Mouse (Mus musculus) heart, postnatal 14 days (tissue): ENCODE measurements at regions not wholly inside any gene's neighbourhood (a gene's known extent, or its start where the extent isn't known, plus 50 kb on each side); places are given as distances from the start of the nearest gene placed in this dataset.

Experiments
- DNase-seq, 2 experiments: peaks; one replicate each; pipeline ENCODE4 v3.0.0; 2021 to 2022
- intact Hi-C: fragments of 180-260 bp; cut with DNase I; formaldehyde crosslinking; loops from one replicate; pipeline ENCODE4 v1.15.1; 2025

- no peak for DNase-seq
- intact Hi-C loops: no loop called here
Observed at GRCm38 (mm10) chr8:26226612-26227528, 107.5 kb downstream of the Gm45692 start.

- no peak for DNase-seq
- intact Hi-C loops: no loop called here
Observed at GRCm38 (mm10) chr8:26227529-26227895, 108.2 kb downstream of the Gm45692 start.

- no peak for DNase-seq
- intact Hi-C loops: no loop called here
Observed at GRCm38 (mm10) chr8:26229548-26229947, 110.2 kb downstream of the Gm45692 start.

- intact Hi-C loops: no loop called here
- DNase-seq: no peak
Observed at GRCm38 (mm10) chr8:26239075-26239474, 119.7 kb downstream of the Gm45692 start.

- intact Hi-C loops: no loop called here
- no peak for DNase-seq
Observed at GRCm38 (mm10) chr8:26239604-26240003, 120.3 kb downstream of the Gm45692 start.

GRCm38 (mm10) chr8:26243743-26244142 lies 124.4 kb downstream of the Gm45692 start:
- intact Hi-C loops: no loop called here
- DNase-seq: no peak

GRCm38 (mm10) chr8:26244308-26244707 lies 125.0 kb downstream of the Gm45692 start:
- intact Hi-C loops: no loop called here
- DNase-seq: no peak

GRCm38 (mm10) chr8:26255191-26255669 lies 135.9 kb downstream of the Gm45692 start:
- no peak for DNase-seq
- intact Hi-C loops: no loop called here

GRCm38 (mm10) chr8:26260294-26260693 lies 141.0 kb downstream of the Gm45692 start:
- no peak for DNase-seq
- intact Hi-C loops: no loop called here

GRCm38 (mm10) chr8:26262536-26262935 lies 143.2 kb downstream of the Gm45692 start:
- no peak for DNase-seq
- intact Hi-C loops: no loop called here

GRCm38 (mm10) chr8:26264869-26265321 lies 145.6 kb downstream of the Gm45692 start:
- DNase-seq: no peak
- intact Hi-C loops: no loop called here

GRCm38 (mm10) chr8:26265366-26265765 lies 146.0 kb downstream of the Gm45692 start:
- intact Hi-C loops: no loop called here

GRCm38 (mm10) chr8:26266384-26266783 lies 147.1 kb downstream of the Gm45692 start:
- intact Hi-C loops: no loop called here
- no peak for DNase-seq

More at GRCm38 (mm10) chr8:26265366-26265765, 146.0 kb downstream of the Gm45692 start:
- DNase-seq: no peak

- no peak for DNase-seq
- intact Hi-C loops: no loop called here
Observed at GRCm38 (mm10) chr8:26267569-26267968, 148.2 kb downstream of the Gm45692 start.

GRCm38 (mm10) chr8:26268751-26269415 lies 149.5 kb downstream of the Gm45692 start:
- peak; percentile 25 to 31 for DNase-seq
- intact Hi-C loops: no loop called here

- DNase-seq: no peak
- intact Hi-C loops: no loop called here
Observed at GRCm38 (mm10) chr8:26272110-26272509, 152.8 kb downstream of the Gm45692 start.

- DNase-seq: no peak
- intact Hi-C loops: no loop called here
Observed at GRCm38 (mm10) chr8:26272675-26273414, 153.5 kb downstream of the Gm45692 start.

- intact Hi-C loops: no loop called here
- peak; percentile 3 to 28 for DNase-seq
Observed at GRCm38 (mm10) chr8:26273415-26273760, 154.1 kb downstream of the Gm45692 start.

GRCm38 (mm10) chr8:26273792-26274191 lies 154.5 kb downstream of the Gm45692 start:
- no peak for DNase-seq
- intact Hi-C loops: no loop called here

GRCm38 (mm10) chr8:26274481-26274880 lies 155.1 kb downstream of the Gm45692 start:
- no peak for DNase-seq
- intact Hi-C loops: no loop called here
